Mouse (Mus musculus) bone marrow macrophage, adult 2 months (primary cell): ENCODE measurements around the gene Mical3.

ENCODE experiments used
- CTCF ChIP-seq: IDR thresholded peaks from 2 replicates; pipeline ENCODE4 v1.5.1; 2012; ENCODE audit warnings: low read depth, mild to moderate bottlenecking, low read length, moderate library complexity
- POLR2A ChIP-seq: IDR thresholded peaks from 2 replicates; pipeline ENCODE4 v1.6.1; 2012; ENCODE audit warnings: mild to moderate bottlenecking, low read depth, low read length, borderline replicate concordance

GRCm38 (mm10) chr6:120945510-120945909 is 185.3 kb downstream of the Mical3 start:
- TF ChIP-seq CTCF = no peak
- no peak for TF ChIP-seq POLR2A
